Mouse (Mus musculus): ENCODE data around the gene Hoxa11.
A peak's percentile ranks its signal among the peaks of the same experiment; 100 is the strongest.

Hoxa11 gene

DNA sequence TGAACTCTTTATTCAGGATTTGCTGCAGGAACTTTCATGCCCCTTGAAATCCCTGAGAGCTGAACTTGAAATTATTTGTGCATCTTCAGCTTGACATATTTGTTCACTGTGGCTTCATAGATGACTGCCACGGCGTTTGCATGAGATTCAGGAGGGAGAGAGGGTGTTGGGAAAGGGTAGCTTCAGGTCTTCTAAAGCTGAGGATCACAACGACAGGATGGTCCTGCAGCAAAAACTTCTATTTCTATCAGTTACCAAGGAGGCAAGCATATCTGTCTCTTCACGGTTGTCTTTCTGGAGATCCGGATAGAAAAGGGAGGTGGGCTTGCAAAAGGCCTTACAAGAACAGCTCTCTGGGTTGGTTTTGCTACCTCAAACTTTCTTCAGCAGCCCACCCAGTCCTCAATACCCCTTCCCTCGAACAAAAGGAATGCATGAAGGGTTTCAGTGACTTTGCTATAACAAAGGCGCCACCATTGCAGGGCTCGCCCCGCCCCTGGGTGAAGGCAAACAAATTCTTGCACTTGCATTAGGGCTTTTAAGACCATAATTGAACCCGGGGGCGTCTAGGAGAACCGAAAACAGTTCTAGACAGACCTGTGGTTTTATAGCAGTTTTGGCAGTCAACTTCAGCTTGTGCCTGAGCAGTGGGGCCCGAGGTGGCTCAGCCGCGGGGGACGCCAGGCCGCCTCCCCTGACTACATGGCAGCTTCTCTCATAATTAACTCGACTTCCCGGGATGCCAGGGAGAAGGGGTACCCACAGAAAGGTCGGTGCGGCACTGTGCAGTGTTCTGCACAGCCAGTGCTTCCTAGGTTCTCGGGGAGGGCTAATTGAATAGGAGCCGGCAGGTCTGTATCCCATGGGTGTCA, 2.4 kb upstream of the Hoxa11 start:
- peak; percentile 17 for DNase-seq (ENCODE audit: low read depth)

DNA sequence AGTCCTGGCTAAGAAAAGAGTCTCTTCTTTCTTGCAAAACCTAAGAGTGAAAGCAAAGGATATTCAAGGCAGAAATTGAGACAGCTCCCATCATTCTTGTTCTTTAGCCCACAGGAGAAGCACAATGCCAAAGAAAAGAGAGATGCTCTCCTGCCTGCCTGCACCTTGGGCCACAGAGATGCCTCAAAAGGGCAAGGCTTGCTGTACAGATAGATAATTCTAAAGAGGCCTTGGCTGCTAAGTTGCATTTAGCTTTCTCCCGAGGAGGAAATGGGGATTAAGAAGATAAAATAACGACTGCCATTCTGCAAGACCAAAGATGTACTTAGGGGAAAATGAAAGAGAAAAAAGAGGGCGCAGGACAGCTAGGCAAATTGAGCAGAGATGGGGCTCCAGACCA, 1.3 kb upstream of the Hoxa11 start:
- DNase-seq (ENCODE audit: low read depth): no peak

DNA sequence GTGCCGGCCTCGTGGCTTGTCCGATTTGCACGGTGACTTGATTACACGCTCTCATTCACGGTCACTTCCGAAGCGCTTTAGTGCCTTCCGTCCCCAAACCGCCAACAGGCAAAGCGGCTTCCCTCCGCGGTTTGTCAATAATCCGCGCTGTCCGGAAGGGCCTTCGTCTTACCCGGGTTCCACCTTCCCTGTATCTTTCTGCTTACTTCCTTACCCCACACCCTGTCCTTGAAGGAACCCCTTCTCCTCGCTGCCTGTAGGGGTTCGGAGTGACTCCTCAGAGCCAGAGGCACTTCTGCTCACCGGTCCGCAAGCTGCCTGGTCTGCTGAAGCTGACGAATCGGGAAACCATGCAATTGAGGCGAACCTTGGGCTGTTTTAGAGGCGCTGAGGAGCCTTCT, 793 bp upstream of the Hoxa11 start:
- DNase-seq (ENCODE audit: low read depth): no peak

DNA sequence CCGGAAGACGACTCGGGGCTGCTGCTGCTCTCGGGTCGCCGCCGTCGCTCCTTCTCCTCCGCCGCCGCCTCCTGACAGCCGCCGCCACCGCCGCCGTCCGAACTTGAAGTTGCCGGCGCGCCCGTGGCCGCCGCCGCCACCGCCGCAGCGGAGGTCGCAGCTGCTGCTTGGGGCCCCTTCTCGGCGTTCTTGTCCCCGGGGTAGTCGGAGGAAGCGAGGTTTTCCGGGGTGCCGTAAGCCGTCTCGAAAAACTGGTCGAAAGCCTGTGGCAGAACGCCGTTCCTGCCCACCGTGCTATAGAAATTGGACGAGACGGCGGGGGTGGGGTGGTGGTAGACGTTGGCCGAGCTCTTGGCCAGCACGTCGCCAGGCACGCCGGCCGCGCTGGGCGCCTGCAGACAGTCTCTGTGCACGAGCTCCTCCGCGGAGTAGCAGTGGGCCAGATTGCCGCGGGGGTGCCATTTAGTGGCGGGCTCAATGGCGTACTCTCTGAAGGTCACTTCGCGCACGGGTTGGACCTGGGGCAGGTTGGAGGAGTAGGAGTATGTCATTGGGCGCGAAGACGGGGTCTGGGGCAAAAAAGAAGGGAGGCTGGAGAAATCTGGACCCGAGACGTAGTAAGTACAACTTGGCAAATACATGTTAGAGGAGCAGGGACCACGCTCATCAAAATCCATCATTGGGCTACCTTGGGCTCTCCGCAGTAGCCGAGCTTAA, 412 bp downstream of the Hoxa11 start:
- no peak for DNase-seq (ENCODE audit: low read depth)

DNA sequence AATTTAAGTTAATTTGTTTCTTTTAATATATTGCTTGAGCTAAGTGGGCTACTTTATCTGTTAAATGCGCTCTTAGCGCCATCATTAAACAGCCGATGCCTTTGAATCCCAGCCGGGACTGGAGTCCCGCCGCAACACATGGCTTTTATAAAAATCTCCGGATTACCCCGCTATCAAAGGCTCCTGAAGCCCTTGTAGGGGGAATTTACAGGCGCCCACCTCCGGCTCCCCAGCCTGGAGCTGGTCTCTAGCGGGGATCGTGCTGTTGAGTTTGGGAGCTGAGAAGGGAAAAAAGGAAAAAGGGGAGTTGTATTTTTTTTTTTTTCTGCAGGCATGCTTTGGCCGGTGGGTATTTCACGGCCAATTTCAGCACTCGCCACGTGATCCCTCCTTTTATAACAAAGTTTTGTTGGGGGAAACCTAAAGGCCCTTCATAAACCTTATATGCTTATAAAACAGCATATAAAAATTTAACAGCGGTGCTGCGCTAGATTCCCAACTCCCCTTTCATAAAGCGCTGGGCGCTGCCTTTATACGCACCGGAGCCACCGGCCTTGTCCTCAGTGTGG, 1.1 kb downstream of the Hoxa11 start:
- DNase-seq (ENCODE audit: low read depth): no peak

DNA sequence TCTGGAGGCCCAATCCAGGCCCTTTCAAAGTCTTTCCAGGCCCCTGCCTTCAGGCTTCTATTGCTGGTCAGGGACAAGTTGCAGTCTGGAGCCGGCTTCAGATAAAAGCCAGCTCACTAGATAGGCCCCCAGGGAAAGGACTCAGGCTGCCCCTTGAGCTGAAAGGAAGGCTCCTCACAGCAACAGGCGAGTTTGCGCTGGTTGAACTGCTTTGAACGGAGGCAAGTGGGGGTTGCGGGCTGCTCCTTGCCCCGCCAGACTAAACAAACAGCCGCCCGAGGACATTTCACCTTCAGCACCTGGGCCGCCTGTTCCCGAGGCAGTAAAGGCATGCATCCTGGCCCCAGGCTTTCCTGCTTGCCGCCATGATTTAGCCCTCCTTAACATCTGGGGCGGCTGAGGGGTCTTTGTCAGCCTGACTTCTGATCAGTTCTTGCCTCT, 1.9 kb downstream of the Hoxa11 start:
- no peak for DNase-seq (ENCODE audit: low read depth)

DNA sequence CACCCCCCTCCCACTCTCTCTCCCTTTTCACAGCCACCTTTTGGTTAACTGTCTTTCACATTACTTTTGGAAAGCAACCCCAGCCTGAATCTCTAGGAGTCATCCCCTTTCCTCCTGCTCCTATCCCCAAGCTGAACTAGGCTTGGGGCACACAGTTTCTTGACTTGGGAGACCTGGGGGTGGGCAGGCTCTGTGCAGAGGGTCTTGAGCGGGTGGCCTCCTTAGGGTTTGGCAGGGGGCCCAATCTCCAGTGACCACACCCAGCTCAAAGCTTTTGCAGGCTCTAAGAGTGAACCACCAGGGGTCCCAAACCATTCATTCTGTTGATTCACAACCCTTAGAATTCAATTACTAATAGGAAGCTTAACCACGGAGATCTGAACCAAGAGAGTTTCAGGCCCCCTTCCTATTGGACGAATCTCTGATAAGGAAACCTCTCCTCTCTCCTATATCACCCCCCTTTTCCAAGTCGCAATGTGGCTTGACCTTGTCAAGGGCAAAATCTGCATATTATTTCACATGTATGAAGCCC, 2.7 kb downstream of the Hoxa11 start:
- no peak for DNase-seq (ENCODE audit: low read depth)

DNA sequence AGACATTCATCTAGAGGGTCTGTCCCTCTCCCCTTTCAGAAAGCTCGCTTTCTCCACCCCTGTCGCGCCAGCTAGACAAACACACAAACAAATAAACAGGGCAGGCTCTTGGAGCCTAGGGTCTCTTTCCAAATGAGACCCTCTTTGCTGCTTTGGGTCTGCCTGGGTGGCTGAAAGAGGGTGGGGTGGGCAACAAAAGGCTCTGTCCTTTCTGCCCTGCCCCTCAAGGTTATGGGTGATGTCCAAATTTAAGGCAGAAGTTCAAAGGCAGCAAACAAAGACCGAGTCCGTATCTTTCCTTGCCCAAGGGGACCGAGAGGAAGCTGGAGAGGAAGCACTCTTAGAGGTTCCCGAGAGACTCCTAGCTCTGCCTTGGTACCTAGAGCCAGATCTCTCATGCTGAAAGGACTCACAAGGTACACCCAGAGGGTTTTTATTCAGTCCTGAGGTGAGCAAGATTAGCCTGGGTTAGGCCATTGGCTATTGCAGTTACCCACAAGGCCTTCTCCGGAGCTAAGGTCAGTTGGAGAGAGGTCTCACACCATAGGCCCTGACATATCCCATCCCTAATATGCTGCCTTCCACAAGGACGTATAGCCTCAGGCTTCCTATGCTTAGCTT, 4.5 kb downstream of the Hoxa11 start:
- no peak for DNase-seq (ENCODE audit: low read depth)

DNA sequence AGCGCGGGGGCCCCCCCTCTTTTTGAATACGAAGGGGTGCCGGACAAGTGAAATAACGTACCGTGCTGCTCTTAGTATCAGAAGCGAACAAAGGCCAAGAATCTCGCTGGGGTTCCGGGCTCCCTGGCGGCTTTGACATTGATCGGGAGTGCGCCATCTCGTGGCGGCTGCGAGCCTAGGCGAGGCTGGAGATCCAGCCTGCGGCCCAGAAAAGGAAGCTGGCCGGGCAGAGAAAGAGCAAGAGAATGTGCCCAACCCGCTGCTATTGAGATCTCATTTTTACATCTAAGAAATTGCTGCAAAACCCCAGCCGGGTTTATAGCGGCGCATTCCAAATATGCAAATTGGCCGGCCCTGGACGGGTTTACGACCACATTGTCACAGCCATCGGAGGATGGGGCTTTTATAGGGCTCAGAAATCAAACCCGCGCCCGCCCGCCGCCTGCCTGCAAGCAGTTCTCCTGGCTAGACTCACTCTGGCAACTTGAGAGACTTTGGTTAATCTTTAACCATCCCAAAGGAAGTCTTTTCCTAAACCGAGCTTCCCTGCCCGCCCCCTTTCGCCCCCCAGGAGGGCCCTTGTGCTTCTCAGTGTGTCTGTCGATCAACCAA, 5.1 kb downstream of the Hoxa11 start, which contains the start of gene Hoxa10:
TSS of gene Hoxa10 (minus strand) at position 466 of the 612 bp plus-strand sequence.
- DNase-seq (ENCODE audit: low read depth): peak; percentile 89

DNA sequence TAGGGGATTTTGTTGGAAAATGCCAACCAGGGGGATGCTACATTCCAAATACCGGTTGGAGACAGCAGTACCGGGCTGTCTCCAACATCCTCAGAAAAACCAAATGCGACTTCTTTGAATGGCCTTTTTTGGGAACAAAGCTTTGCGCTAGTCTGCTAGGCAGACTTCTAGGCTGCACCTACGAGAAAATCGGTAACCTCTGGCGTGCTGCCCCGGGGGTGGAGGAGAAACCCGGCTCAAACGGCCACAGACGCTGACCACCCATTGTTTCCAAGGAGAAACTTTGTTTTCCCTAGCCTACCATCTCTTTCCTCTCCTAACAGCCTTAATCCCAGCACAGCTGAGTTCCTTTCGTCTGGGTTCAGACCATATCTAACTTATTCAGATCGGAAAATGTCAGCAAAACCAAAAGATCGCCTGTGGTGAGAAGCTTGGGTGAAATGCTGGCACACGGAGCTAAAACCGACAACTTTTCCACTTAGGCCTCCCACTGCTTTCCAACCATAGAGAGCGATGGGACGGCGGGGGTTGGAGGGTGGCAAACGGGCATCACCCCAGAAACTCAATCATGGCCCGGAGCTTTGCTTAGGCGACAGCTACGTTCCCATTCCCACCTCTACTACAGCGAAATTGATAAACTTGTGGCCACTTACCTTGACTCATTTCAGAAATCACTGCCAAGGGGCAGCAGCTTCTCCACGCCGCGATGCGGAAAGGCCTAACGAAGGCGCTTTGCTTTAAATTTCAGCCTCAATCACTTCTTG, 5.8 kb downstream of the Hoxa11 start:
- DNase-seq (ENCODE audit: low read depth): no peak

DNA sequence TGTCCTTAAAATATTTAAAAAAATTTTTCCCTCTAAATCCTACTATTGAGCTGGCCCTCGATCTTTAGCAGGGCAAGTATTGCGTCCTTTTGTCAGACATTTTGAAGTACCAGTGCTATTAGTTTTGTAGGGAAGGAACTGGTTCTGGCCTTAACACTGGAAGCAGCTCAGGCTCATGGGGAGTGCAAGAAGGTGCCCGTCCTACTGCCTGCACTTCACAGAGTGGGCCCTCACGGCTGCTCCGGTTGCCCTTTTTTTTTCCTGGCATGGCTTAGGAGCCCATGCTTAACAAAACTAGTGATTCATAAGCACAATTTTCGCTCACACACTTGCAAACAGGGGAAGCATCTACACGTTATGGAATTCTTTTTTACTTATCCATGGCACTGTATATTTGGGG, 6.6 kb downstream of the Hoxa11 start:
- no peak for DNase-seq (ENCODE audit: low read depth)

DNA sequence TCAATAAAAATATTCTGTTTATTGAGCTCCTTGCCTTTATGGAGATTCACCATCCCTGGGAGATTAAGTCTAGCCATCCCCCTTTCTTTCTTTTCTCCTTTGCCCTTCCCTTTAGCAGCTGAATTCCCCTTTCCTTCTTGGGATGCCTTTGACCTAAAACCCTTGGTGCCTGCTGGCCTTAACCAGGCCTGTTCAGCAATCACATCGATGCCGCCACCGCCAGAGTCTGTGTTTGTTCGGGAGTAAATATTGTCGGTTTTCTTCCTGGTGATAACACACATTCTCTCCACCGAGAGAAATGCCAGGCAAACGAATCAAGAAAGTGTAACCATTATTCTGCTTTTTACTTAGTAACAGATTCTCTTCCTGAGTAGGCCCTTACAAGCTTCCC, 7.5 kb downstream of the Hoxa11 start:
- DNase-seq (ENCODE audit: low read depth): no peak

DNA sequence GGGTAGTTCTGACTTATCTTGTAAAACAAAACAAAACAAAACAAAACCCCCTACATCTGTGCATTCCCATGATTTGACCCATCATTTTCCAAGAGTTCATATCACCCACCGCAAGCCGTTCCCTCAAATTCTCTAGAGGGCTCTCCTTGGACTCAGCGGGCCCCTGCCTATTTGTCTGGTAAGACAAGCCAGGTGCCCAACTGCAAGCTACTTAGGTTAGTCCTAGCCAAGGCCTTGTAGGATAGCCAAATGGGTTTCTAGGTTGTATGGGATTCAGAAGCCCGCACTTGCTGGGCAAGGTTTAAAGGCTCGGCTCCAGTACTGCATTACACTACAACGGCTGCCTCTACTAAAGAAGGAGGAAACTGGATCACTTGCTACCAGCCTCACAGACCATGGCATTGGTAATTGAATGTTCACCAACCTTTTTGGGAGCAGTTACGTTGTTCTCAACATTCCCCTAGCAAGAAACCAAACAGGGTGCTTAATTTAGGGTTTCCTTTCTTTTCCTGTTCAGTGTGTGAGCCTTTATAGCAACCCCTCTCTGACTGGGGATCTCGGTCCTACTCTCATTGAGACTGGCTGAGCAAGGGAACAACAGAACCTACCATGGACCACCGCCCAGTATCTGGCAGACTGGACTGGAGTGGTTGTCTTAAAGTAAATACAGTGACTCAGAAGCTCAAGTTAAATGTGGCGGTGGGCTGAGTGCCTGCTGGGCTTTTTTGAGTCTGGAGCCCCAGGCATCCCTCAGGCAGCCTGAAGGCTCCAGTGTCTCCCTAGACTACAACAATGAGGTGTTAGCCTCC, 8.1 kb downstream of the Hoxa11 start:
- DNase-seq (ENCODE audit: low read depth): no peak

DNA sequence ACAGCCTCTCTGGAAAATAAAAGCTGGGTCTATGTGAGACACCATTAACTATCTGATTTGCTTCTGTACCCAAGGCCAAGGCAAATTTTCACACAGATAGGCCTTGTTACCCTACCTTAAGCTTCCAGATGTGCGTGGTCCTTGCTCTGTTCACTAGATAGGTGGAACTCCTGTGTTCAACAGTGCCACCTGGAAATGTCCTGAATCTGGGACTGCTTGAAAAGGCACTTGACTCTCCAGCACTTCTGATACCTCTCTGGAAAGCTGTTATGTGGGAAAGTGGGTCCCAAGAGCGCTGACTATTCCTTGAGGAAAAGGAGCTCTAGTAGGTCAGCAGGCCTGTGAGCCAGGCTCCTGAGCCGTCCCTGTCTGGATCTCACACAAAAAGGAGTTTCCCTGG, 8.8 kb downstream of the Hoxa11 start:
- DNase-seq (ENCODE audit: low read depth): no peak

DNA sequence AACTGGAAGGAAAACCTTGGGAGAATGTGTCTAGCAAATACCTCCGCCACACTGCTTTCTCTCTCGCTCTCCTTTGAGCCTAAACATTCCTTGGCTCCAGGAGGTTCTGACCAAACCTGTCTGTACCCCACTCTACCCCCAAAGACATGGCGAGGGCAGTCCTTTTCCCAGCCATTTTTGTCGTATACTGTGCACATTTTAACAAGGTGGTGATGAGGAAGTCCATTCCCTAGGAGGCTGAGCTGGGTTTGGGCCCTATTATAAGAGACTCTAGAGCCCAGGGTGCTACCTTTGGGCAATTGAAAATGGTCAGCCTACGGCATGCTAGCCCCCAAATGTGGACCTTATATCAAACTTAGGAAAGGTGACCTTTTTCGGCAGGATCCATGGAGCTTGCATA, 9.7 kb downstream of the Hoxa11 start:
- no peak for DNase-seq (ENCODE audit: low read depth)

DNA sequence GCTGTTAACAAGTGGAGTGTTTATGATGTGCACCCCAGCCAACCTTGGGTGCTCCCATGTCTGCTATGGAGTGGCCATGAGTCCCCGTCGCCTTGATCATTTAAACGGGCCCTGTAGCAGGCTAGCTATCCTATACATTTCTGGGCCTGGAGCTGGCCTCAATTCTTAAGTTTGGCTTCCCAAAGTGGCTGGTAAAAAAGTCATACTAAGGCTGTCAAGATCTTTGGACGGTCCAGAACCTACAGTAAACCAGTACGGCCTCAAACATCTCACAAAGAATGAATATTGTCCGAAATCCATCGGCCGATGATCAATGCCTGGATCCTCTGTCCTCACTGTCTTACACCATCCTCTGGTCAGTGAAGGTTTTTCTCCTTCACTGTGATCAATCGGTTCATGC, 10.3 kb downstream of the Hoxa11 start:
- DNase-seq (ENCODE audit: low read depth): no peak

DNA sequence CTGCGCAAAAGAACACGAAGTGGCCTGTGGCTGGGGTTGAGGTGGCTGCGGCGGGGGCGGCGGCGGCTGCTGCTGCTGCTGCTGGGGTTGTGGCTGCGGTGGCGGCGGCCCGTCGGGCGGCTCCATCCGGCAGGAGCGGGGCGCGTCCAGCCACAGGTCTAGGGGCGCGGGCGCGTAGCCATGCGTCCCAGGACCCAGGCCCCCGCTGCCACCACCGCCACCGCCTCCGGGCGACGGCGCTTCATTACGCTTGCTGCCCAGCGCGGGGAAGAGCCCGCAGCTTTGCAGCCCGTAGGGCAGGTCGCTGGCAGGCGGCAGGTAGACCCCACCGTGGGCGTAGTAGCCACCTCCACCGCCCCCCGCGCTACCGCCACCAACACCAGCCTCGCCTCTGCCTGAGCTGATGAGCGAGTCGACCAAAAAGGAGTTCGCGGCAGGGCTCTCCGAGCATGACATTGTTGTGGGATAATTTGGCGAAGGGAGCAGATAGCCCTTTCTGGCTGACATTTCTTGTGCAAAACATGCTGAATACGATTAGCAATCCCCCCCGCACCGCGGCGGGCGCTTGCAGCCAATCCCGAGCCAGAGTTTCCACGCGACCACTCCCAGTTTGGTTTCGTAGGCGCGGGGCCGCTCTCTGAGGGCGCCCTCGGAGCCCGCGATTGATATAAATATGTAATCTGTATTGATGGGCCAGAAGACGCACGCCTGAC, 11.0 kb downstream of the Hoxa11 start:
- DNase-seq (ENCODE audit: low read depth): no peak

DNA sequence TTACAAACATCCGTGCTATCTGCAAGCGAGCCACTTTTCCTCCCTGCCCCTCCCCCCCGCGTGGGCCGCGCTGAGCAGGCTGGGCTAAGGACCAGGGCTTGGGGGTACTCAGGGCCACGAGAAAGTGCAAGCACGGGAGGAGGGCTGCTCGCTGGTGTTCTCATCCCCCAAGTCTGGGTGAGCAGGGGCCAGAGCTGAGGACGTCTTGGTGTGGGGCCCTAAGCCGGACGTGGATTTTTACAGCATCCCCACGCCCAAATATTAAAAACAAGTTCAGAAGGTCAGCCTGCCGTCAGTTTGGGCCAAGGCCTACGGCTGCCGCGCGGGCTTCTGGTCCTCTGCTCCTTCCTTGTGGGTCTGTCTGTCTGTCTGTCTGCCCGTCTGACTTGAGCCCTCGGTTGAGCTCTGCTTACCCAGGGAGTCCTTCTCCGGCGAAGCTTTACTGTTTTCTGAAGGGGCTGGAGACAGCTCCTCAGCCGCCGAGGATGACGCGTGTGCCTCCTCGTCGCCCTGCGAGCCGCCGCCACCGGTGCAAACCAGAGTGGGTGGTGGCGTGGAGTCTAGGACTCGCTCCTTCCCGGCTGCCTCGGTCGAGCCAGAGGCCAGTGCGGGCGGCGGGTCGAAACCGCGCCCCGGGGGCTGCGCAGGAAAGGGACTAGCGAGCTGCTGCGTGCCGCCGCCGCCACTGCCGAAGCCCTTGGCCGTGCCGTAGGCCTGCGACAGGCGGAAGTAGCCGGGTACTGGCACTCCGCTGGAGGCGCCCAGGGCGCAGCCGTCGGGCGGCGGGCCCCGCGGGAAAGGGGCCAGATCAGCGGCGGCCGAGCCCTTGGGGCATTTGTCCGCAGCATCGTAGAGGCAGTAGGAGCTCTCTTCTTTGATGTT, 11.8 kb downstream of the Hoxa11 start:
- DNase-seq (ENCODE audit: low read depth): no peak
